Mouse (Mus musculus) thymus, adult 2 months (tissue): Measurements from ENCODE around the gene Gtf2f2.

Source experiments
- CTCF ChIP-seq: fragments of 200-500 bp; IDR thresholded peaks from 2 replicates; pipeline ENCODE4 v1.5.1; 2012; ENCODE audit warnings: mild to moderate bottlenecking, control low read depth, low read length, moderate library complexity, borderline replicate concordance; ENCODE audit not compliant: control insufficient read depth, poor library complexity, insufficient read depth; ENCODE audit errors: extremely low read depth
- POLR2A ChIP-seq: fragments of 200-500 bp; IDR thresholded peaks from 2 replicates; pipeline ENCODE4 v1.6.1; 2012; ENCODE audit warnings: mild to moderate bottlenecking, low read length, control low read depth, moderate library complexity; ENCODE audit not compliant: control insufficient read depth, poor library complexity, insufficient read depth; ENCODE audit errors: extremely low read depth

GRCm38 (mm10) chr14:75981231-75981630 lies 29.4 kb downstream of the Gtf2f2 start:
- TF ChIP-seq CTCF, result no peak
- no peak for TF ChIP-seq POLR2A
